Mouse (Mus musculus) heart, embryonic 15.5 days (tissue): Measurements from ENCODE around the gene Cd300lg. TPM values are rescaled to one million over a fixed set of nuclear protein-coding genes. Genes with fewer than 3 reads are reported as not detected.
A peak's percentile ranks its signal among the peaks of the same experiment; 100 is the strongest.

Experiments
- ATAC-seq: fragments of 200-750 bp; cut with Nextera tagmentation; replicated peaks from 2 replicates; pipeline ENCODE4 v1.8.0; 2017; ENCODE audit warnings: low read depth, moderate TSS enrichment; ENCODE audit not compliant: insufficient number of reproducible peaks, insufficient read depth, low FRiP score
- H3K27ac ChIP-seq: fragments of 300-500 bp; sonication (generic); 2 replicates; pipeline ENCODE4 v1.5.1; 2015; ENCODE audit warnings: mild to moderate bottlenecking, inconsistent platforms
- H3K27me3 ChIP-seq: fragments of 300-500 bp; sonication (generic); 2 replicates; pipeline ENCODE4 v1.6.1; 2015; ENCODE audit warnings: inconsistent platforms
- H3K36me3 ChIP-seq: fragments of 300-500 bp; sonication (generic); 2 replicates; pipeline ENCODE4 v1.6.1; 2015; ENCODE audit warnings: mild to moderate bottlenecking, inconsistent platforms
- H3K4me1 ChIP-seq: fragments of 300-500 bp; sonication (generic); replicated peaks from 2 replicates; pipeline ENCODE4 v1.6.1; 2015; ENCODE audit warnings: inconsistent platforms
- H3K4me2 ChIP-seq: fragments of 300-500 bp; sonication (generic); 2 replicates; pipeline ENCODE4 v1.6.1; 2015; ENCODE audit warnings: inconsistent platforms, mild to moderate bottlenecking, moderate library complexity
- H3K4me3 ChIP-seq: fragments of 300-500 bp; sonication (generic); 2 replicates; pipeline ENCODE4 v1.5.1; 2015; ENCODE audit warnings: mild to moderate bottlenecking, inconsistent platforms
- H3K9ac ChIP-seq: fragments of 300-500 bp; sonication (generic); 2 replicates; pipeline ENCODE4 v1.6.1; 2015; ENCODE audit warnings: mild to moderate bottlenecking, inconsistent platforms
- H3K9me3 ChIP-seq: fragments of 300-500 bp; sonication (generic); replicated peaks from 2 replicates; pipeline ENCODE4 v1.6.1; 2016; ENCODE audit warnings: inconsistent platforms
- WGBS: fragments of 180-500 bp; shearing (Covaris S2); methylation state at CpG from one replicate; pipeline ENCODE4 v1.1.7; 2015; ENCODE audit warnings: mixed read lengths; 5-methylcytosine and 5-hydroxymethylcytosine counted together
- polyA plus RNA-seq: library from polyadenylated mRNA; unstranded; fragments of >200 nt; fragmentation: Nextera tagmentation; extraction: Ambion mirVana; gene quantifications from 2 replicates; pipeline ENCODE4 v1.2.1, GENCODE M21; 2015

Cd300lg gene
- polyA plus RNA-seq, 1 experiment from 2014 or later, result 8.4 TPM

DNA sequence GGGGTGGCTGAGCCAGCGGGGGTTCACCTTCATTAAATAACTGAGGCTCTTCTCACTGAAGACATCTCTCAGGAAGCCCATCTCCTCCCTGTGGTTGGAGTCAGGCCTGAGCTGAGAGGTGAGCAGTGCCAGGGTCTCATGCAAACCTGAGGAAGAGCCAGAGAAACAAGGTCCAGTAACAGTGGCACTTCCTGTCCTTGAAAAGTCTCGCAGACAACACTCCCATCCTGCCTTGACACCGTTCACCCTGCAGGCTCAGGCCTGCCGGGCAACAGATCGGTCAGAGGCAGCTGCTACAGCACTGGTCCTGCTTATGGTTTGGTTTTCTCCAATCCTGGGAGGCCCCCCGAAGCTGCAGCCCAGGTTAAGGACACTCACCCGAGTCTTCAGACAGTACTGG is 16.0 kb upstream of the Cd300lg start:
- Histone ChIP-seq H3K36me3 (no peaks in the 10 kb centered on the region), H3K4me3 (peak overlapping the region; percentile 77; the same call in 1 of the 2 replicates), H3K27me3 (peaks cover 8% of the 10 kb centered on the region; the same call in 1 of the 2 replicates), H3K9me3 (no peaks in the 10 kb centered on the region), H3K4me2 (no peak overlapping the region), H3K27ac (no peak overlapping the region), H3K9ac (no peak overlapping the region), H3K4me1 (peaks cover 14% of the 10 kb centered on the region)
- WGBS, result 55% methylated on average over 7 of the region's 7 CpGs
- no peak for ATAC-seq

DNA sequence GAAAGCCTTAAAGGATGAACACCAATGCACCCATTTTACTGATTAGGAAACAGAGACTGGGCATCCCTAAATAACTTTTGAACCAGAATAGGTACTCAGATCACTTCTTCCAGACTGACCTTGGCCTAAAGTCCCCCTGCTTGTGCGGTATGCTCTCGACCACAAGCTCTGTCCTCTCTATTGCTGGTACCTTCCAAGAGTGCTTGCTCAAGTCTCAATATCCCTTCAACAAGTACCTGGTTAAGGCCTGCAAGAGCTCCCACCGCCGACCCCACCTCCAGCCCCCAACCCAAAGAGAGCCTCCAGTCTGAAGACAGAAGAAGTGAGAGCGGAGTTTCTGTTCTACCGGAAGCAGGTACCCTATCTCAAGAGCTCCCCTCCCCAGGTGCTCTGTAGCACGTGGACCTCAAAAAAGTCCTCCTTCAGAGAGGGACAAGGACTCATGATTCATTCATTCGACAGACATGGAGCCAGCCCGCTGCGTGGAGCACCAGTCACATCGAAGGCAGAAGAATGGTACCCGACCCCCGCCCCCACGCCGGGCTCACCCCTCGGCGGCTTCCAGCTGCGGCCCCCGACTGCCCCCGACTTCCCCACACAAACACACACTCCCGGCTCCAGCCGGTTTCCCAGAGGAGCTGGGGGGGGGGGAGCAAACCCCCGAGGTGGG is 15.2 kb upstream of the Cd300lg start:
- Histone ChIP-seq H3K4me2 (peak overlapping the region; percentile 96), H3K9ac (peak overlapping the region; percentile 66), H3K4me1 (peaks cover 14% of the 10 kb centered on the region), H3K36me3 (no peaks in the 10 kb centered on the region), H3K27ac (no peak overlapping the region), H3K4me3 (peak overlapping the region; percentile 77), H3K9me3 (no peaks in the 10 kb centered on the region), H3K27me3 (peaks cover 8% of the 10 kb centered on the region; the same call in 1 of the 2 replicates)
- ATAC-seq, result peak; percentile 6; the same call in 1 of the 2 replicates
- WGBS, result 5% methylated on average over 22 of the region's 23 CpGs

GRCm38 (mm10) chr11:102026694-102027360 is 14.5 kb upstream of the Cd300lg start:
- WGBS, result under 1% methylated on average over 29 of the region's 73 CpGs
- peaks cover 8% of the 10 kb centered on the region; the same call in 1 of the 2 replicates for H3K27me3 ChIP-seq
- peaks cover 14% of the 10 kb centered on the region for H3K4me1 ChIP-seq
- H3K9me3 ChIP-seq, result no peaks in the 10 kb centered on the region
- peak overlapping the region; percentile 63 for H3K27ac ChIP-seq
- ATAC-seq, result peak; percentile 86
- peak overlapping the region; percentile 66 for H3K9ac ChIP-seq
- peak overlapping the region; percentile 96 for H3K4me2 ChIP-seq
- H3K36me3 ChIP-seq, result no peaks in the 10 kb centered on the region
- peak overlapping the region; percentile 77 for H3K4me3 ChIP-seq

DNA sequence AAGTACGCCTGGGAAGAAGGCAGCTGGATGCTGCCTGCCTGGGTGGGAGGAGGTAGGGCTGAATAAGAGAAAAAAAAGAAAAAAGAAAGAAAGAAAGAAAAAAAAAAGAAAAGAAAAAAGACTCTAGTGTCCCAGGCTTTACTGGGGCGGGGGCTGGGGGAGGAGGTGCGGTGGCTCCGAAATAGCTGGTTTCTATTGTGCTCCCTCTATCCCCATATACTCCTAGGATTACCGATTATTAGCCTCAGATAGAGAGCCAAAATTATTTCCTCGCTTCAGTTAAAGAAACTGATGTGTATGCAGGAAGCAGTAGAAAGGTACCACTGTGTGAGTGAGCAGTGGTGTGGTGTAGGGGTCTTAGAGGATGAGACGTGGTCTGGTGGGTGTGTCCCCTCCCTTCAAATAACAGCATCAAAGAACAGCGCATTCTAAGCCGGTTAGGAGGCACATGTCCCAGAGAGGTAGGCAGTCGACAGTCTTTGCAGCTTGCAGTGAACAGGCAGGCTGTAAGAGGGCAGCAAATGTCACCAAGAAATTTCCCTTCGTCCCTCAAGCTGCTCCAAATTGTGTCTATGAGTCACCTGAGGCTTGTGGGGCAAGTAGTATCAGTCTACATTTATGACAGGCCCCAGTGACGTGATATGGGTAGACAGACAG is 13.8 kb upstream of the Cd300lg start:
- H3K27me3 ChIP-seq, result peaks cover 8% of the 10 kb centered on the region; the same call in 1 of the 2 replicates
- H3K9me3 ChIP-seq, result no peaks in the 10 kb centered on the region
- peak overlapping the region; percentile 77 for H3K4me3 ChIP-seq
- peak overlapping the region; percentile 66 for H3K9ac ChIP-seq
- H3K36me3 ChIP-seq, result no peaks in the 10 kb centered on the region
- H3K4me2 ChIP-seq, result peak overlapping the region; percentile 96
- no peak for ATAC-seq
- WGBS, result 7% methylated on average over 12 of the region's 12 CpGs
- peak overlapping the region; percentile 63; the same call in 1 of the 2 replicates for H3K27ac ChIP-seq
- peaks cover 14% of the 10 kb centered on the region for H3K4me1 ChIP-seq

GRCm38 (mm10) chr11:102028087-102028816 is 13.1 kb upstream of the Cd300lg start, which contains the start of gene Mpp3:
Mpp3 (minus strand) TSS chr11:102028461.
- no peak for ATAC-seq

DNA sequence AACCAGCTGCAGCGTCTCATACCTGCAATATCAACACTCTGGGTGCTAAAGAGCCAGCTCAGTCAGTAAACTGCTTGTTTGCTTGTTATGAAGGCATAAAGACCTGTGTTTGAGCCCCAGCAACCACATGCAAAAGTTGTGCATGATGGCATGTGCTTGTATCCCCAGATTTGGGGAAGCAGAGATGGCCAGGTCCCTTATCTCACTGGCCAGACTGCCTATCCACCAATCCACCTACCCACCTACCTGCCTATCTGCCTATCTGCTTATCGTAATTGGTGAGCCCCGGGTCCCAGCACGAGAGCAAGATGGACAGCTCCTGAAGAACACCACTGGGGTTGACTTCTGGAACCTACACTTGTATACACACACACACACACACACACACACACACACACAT is 12.0 kb upstream of the Cd300lg start:
- no peak for ATAC-seq

More at GRCm38 (mm10) chr11:102028087-102028816, 13.1 kb upstream of the Cd300lg start, which contains the start of gene Mpp3:
- Histone ChIP-seq H3K9me3 (no peaks in the 10 kb centered on the region), H3K4me3 (peak within 1 kb of the TSS; percentile 77), H3K4me1 (peaks cover 14% of the 10 kb centered on the region), H3K27ac (peak within 1 kb of the TSS; percentile 63; the same call in 1 of the 2 replicates), H3K27me3 (peaks cover 6% of the 10 kb centered on the region; the same call in 1 of the 2 replicates), H3K36me3 (no peaks in the 10 kb centered on the region), H3K9ac (peak within 1 kb of the TSS; percentile 66), H3K4me2 (peak within 1 kb of the TSS; percentile 96)
- 75% methylated on average over 6 of the region's 6 CpGs for WGBS

GRCm38 (mm10) chr11:102029966-102030365 is 11.3 kb upstream of the Cd300lg start:
- no peak overlapping the region for H3K27ac ChIP-seq
- ATAC-seq, result no peak
- no peaks in the 10 kb centered on the region for H3K36me3 ChIP-seq
- WGBS, result 44% methylated on average over 7 of the region's 7 CpGs
- H3K4me3 ChIP-seq, result no peak overlapping the region
- peaks cover 14% of the 10 kb centered on the region for H3K4me1 ChIP-seq
- H3K4me2 ChIP-seq, result no peak overlapping the region
- H3K27me3 ChIP-seq, result no peaks in the 10 kb centered on the region
- H3K9me3 ChIP-seq, result no peaks in the 10 kb centered on the region
- H3K9ac ChIP-seq, result no peak overlapping the region

More for the DNA sequence above, 12.0 kb upstream of the Cd300lg start:
- WGBS, result 64% methylated on average over 4 of the region's 4 CpGs
- no peak overlapping the region for H3K4me2 ChIP-seq
- H3K27me3 ChIP-seq, result no peaks in the 10 kb centered on the region
- no peak overlapping the region for H3K27ac ChIP-seq
- no peak overlapping the region for H3K9ac ChIP-seq
- peaks cover 14% of the 10 kb centered on the region for H3K4me1 ChIP-seq
- H3K9me3 ChIP-seq, result no peaks in the 10 kb centered on the region
- H3K4me3 ChIP-seq, result no peak overlapping the region
- H3K36me3 ChIP-seq, result no peaks in the 10 kb centered on the region

GRCm38 (mm10) chr11:102031149-102031548 is 10.2 kb upstream of the Cd300lg start:
- Histone ChIP-seq H3K4me2 (no peak overlapping the region), H3K4me3 (no peak overlapping the region), H3K9me3 (no peaks in the 10 kb centered on the region), H3K27me3 (no peaks in the 10 kb centered on the region), H3K9ac (no peak overlapping the region), H3K27ac (no peak overlapping the region), H3K36me3 (no peaks in the 10 kb centered on the region), H3K4me1 (peaks cover 11% of the 10 kb centered on the region)
- WGBS, result 74% methylated on average over 7 of the region's 7 CpGs
- no peak for ATAC-seq

- ATAC-seq, result no peak
- no peak overlapping the region for H3K4me2 ChIP-seq
- WGBS, result 88% methylated on average over 12 of the region's 12 CpGs
- no peaks in the 10 kb centered on the region for H3K9me3 ChIP-seq
- no peaks in the 10 kb centered on the region for H3K4me1 ChIP-seq
- H3K27ac ChIP-seq, result no peak overlapping the region
- no peak overlapping the region for H3K9ac ChIP-seq
- no peaks in the 10 kb centered on the region for H3K36me3 ChIP-seq
- H3K4me3 ChIP-seq, result no peak overlapping the region
- H3K27me3 ChIP-seq, result no peaks in the 10 kb centered on the region
These were observed 8.2 kb upstream of the Cd300lg start for GRCm38 (mm10) chr11:102033055-102033591.

DNA sequence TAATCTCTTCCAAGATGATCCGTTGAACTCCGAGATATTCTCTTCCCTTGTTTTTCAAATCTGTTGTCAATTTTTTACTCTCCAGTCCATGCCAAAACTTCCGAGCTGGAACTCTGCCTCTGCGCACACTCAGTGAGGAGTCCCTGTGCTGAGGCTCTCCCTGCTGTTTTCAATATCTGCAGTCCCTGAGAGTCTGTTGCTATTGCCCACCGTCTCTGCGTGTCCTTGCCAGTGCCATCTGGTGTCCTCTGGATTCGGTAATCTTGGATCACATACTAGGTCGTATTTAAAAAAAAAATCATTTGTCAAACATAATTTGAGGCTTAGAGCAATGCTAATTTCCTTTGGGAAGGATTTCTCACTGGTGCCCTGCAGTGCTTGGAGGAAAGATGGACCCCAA is 6.4 kb upstream of the Cd300lg start:
- no peak for ATAC-seq
- 70% methylated on average over 8 of the region's 8 CpGs for WGBS

More for the DNA sequence above, 6.4 kb upstream of the Cd300lg start:
- Histone ChIP-seq H3K27me3 (no peaks in the 10 kb centered on the region), H3K36me3 (no peaks in the 10 kb centered on the region), H3K9ac (no peak overlapping the region), H3K4me1 (0 out of 2 replicates have a peak, but pooled peaks cover 4% of the 10 kb centered on the region), H3K9me3 (no peaks in the 10 kb centered on the region), H3K4me3 (no peak overlapping the region), H3K27ac (no peak overlapping the region), H3K4me2 (no peak overlapping the region)
